Mouse (Mus musculus): ENCODE data around the gene Tnfrsf23. TPM values are rescaled to one million over a fixed set of nuclear protein-coding genes. Genes with fewer than 3 reads are reported as not detected.
"Not testable (repeated sequence)": the region's sequence is repeated elsewhere in the genome, so short reads cannot be mapped to it uniquely, and the experiment has no call there.

The Tnfrsf23 gene
- polyA plus RNA-seq, 1 experiment from 2014 or later, result 3.0 TPM

DNA sequence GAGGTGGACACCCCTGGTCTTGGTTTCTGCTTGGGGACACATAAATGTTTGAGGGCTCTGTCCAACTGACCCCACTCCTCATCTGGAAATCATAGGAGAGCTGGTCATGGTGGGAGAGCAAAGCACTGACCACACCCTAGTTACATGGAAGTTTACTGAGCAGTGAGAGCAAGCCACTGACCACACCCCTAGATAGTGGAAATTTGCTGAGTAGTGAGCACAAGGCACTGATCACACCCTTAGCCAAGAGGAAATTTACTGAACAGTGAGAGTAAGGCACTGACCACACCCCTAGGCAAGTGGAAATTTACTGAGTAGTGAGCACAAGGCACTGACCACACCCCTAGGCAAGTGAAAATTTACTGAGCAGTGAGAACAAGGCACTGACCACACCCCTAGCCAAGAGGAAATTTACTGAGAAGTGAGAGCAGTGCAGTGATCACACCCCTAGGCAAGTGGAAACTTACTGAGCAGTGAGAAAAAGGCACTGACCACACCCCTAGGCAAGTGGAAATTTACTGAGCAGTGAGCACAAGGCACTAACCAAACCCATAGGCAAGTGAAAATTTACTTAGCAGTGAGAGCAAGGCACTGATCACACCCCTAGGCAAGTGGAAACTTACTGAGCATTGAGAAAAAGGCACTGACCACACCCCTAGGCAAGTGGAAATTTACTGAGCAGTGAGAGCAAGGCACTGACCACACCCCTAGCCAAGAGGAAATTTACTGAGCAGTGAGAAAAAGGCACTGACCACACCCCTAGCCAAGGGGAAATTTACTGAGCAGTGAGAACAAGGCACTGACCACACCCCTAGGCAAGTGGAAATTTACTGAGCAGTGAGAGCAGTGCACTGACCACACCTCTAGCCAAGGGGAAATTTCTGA lies 19.0 kb downstream of the Tnfrsf23 start:
- Histone ChIP-seq H3K27me3 (replicated peaks; ENCODE audit: insufficient read depth, low read length) (no peaks in the 10 kb centered on the region), H3K4me1 (ENCODE audit: insufficient read depth, low read depth, low read length) (no peaks in the 10 kb centered on the region), H3K9ac (replicated peaks; ENCODE audit: low read depth) (no peak overlapping the region), H3K4me3 (ENCODE audit: low read depth, low read length) (no peak overlapping the region), H3K9me3 (ENCODE audit: low read length) (no peaks in the 10 kb centered on the region), H3K27ac (ENCODE audit: low read length) (no peak overlapping the region), H3K4me2 (replicated peaks; ENCODE audit: low read depth, low read length) (no peak overlapping the region), H3K36me3 (ENCODE audit: insufficient read depth, low read length) (no peaks in the 10 kb centered on the region)
- ATAC-seq (no peak), DNase-seq (ENCODE audit: low spot score) (peak; percentile 5)
- no peak for TF ChIP-seq EP300 (IDR thresholded peaks at IDR 0.05)
- TF ChIP-seq CTCF (IDR thresholded peaks at IDR 0.05), result no peak

DNA sequence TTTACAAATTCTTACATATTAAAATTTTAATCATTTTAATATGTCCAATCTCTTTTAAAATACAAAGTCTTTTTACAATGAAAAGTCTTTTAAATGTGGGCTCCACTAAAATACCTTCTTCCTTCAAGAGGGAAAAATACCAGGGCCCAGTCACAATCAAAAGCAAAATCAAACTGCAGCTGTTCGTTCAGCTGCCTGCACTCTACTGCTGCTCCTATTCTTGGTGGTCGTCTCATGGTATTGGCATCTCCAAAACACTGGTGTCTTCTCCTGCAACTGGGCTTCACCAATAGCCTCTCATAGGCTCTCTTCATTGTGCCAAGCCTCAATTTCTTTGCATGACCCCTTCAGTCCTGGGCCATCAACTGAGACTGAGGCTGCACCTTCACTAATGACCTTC lies 22.2 kb downstream of the Tnfrsf23 start:
- 80% methylated on average over 2 of the region's 2 CpGs for WGBS

DNA sequence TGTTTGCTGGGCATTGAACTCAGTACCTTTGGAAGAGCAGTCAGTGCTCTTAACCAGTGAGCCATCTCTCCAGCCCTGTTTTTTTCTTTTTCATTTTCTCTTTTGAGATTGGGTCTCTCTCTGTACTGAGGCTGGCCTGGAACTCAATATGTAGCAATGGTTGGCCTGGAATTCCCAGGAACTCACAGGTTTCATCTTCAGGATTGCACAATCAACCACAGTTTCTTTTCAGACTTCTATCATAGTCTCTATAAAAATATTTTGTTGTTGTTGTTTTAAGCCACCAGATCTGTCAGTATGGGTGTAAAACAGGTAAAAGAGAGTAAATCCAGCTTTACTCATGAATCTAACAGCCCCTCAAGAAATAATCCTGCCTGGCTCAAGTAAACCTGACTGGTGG lies 24.9 kb downstream of the Tnfrsf23 start:
- Histone ChIP-seq H3K27me3 (replicated peaks; ENCODE audit: insufficient read depth, low read length) (no peaks in the 10 kb centered on the region), H3K4me3 (ENCODE audit: low read depth, low read length) (no peak overlapping the region), H3K9me3 (ENCODE audit: low read length) (no peaks in the 10 kb centered on the region), H3K4me2 (replicated peaks; ENCODE audit: low read depth, low read length) (no peak overlapping the region), H3K27ac (ENCODE audit: low read length) (no peak overlapping the region), H3K4me1 (ENCODE audit: insufficient read depth, low read depth, low read length) (no peaks in the 10 kb centered on the region), H3K36me3 (ENCODE audit: insufficient read depth, low read length) (no peaks in the 10 kb centered on the region), H3K9ac (replicated peaks; ENCODE audit: low read depth) (no peak overlapping the region)
- ATAC-seq (no peak), DNase-seq (ENCODE audit: low spot score) (no peak)
- TF ChIP-seq EP300 (IDR thresholded peaks at IDR 0.05) (no peak), CTCF (IDR thresholded peaks at IDR 0.05) (no peak)

More for the DNA sequence above, 22.2 kb downstream of the Tnfrsf23 start:
- Histone ChIP-seq H3K9me3 (ENCODE audit: low read length) (no peaks in the 10 kb centered on the region), H3K4me2 (replicated peaks; ENCODE audit: low read depth, low read length) (no peak overlapping the region), H3K9ac (replicated peaks; ENCODE audit: low read depth) (no peak overlapping the region), H3K27me3 (replicated peaks; ENCODE audit: insufficient read depth, low read length) (no peaks in the 10 kb centered on the region), H3K4me1 (ENCODE audit: insufficient read depth, low read depth, low read length) (no peaks in the 10 kb centered on the region), H3K27ac (ENCODE audit: low read length) (no peak overlapping the region), H3K4me3 (ENCODE audit: low read depth, low read length) (no peak overlapping the region), H3K36me3 (ENCODE audit: insufficient read depth, low read length) (no peaks in the 10 kb centered on the region)
- DNase-seq (ENCODE audit: low spot score), result no peak
- TF ChIP-seq CTCF (IDR thresholded peaks at IDR 0.05) (no peak), EP300 (IDR thresholded peaks at IDR 0.05) (no peak)
- no peak for ATAC-seq

DNA sequence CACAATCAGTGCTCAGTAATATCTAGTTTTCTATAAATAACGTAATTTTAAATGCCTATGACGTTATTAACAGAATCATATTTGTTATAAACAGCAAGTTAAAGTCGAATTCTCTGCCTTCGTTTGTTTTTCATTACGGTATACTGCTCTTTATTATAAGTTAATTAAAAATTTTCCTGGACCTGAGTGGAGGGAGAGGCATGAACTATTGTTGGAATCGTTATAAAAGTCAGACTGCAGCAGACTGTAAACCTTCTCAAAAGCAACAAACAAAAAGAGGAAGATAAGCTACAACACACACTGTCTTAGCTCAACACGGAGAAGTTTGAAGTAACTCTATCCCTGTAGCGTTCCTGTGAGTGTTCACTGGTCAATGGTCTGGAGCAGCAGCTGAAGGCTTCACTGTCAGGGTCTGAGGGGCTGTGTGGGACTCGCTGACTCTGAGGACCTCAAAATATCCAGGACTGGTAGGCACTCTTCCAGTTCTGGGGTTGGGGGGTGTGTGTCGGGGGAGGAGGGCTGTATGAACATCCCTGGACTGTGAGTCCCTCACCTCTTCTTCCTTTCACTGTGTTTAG lies 35.8 kb downstream of the Tnfrsf23 start:
- not testable (repeated sequence) for ATAC-seq
- H3K4me3 ChIP-seq (ENCODE audit: low read depth, low read length), result peak overlapping the region; percentile 53; the same call in 1 of the 2 replicates

DNA sequence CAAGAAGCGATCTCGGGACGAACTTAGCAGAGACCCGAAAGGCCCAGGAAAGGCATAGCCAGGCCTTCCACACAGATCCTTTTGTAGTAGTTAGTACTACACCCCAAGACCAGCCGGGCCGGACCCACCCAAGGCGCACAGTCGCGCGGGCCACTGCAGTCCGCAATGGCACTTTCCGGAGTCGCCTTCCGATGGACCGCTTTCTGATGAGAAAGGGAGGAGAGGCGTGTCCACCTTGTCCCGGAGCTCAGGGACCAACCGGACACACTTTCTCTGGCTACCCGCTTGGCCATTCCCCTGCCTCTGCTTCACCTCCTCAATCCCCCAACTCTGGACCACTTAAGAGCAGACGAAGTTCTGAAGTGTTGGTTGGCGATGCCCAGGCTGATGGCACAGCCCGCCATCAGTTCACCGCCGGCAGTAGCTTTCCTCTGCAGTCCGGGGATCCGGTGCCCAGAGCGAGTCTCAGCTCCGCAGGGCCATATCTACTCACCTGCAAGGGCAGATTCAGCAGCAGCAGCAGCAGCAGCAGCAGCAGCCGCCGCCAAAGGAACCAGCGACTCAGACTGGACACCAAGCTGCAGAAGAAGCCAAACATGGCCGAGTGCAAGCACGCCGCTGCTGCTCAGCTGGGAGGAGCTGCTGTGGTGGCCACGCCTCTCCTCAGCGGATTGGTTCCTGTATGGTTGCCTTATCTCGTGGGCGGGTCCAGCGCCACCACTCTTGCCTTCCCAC lies 36.5 kb downstream of the Tnfrsf23 start, which contains the start of gene Tnfrsf22:
Gene Tnfrsf22, minus strand, starts transcription at position 628 of the 735 bp plus-strand sequence.
- TF ChIP-seq EP300 (IDR thresholded peaks at IDR 0.05), result no peak
- no peak for TF ChIP-seq CTCF (IDR thresholded peaks at IDR 0.05)
- ATAC-seq, result peak; percentile 100

More for the DNA sequence above, 35.8 kb downstream of the Tnfrsf23 start:
- H3K4me2 ChIP-seq (replicated peaks; ENCODE audit: low read depth, low read length), result peak overlapping the region; percentile 73
- H3K9ac ChIP-seq (replicated peaks; ENCODE audit: low read depth); H3K27me3 ChIP-seq (replicated peaks; ENCODE audit: insufficient read depth, low read length); H3K27ac ChIP-seq (ENCODE audit: low read length); H3K36me3 ChIP-seq (ENCODE audit: insufficient read depth, low read length); DNase-seq (ENCODE audit: low spot score); H3K9me3 ChIP-seq (ENCODE audit: low read length); H3K4me1 ChIP-seq (ENCODE audit: insufficient read depth, low read depth, low read length): not testable (repeated sequence)
- WGBS, result 50% methylated on average over 10 of the region's 10 CpGs

DNA sequence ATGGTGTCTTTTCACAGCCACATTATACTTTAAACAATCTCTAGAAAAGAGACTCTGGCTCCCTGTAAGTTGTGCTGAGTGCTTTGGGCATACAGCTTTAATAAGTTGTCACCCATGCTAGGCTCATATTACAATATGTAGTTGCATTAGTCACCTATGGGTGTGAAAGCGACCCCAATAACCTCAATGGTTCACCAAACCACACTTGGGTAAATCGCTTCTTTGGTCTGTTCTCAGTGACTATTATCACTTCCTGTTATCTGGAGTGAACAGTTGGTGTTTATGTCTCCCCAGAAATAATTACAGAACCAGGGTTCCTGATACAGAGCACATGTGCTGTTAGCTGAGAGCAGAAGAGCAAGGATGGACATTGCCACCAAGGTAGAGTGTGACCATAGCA lies 41.7 kb downstream of the Tnfrsf23 start:
- DNase-seq (ENCODE audit: low spot score); ATAC-seq; H3K27me3 ChIP-seq (replicated peaks; ENCODE audit: insufficient read depth, low read length); H3K4me2 ChIP-seq (replicated peaks; ENCODE audit: low read depth, low read length); H3K9me3 ChIP-seq (ENCODE audit: low read length); H3K36me3 ChIP-seq (ENCODE audit: insufficient read depth, low read length); H3K4me3 ChIP-seq (ENCODE audit: low read depth, low read length); H3K9ac ChIP-seq (replicated peaks; ENCODE audit: low read depth); H3K4me1 ChIP-seq (ENCODE audit: insufficient read depth, low read depth, low read length); H3K27ac ChIP-seq (ENCODE audit: low read length): not testable (repeated sequence)
- whole genome bisulfite sequencing, result 83% methylated on average over 2 of the region's 2 CpGs

More for the DNA sequence above, 36.5 kb downstream of the Tnfrsf23 start, which contains the start of gene Tnfrsf22:
- Histone ChIP-seq H3K4me2 (replicated peaks; ENCODE audit: low read depth, low read length) (peak within 1 kb of the TSS; percentile 73), H3K27me3 (replicated peaks; ENCODE audit: insufficient read depth, low read length) (no peaks in the 10 kb centered on the region), H3K4me3 (ENCODE audit: low read depth, low read length) (peak within 1 kb of the TSS; percentile 53), H3K9me3 (ENCODE audit: low read length) (no peaks in the 10 kb centered on the region), H3K9ac (replicated peaks; ENCODE audit: low read depth) (0 out of 2 replicates have a peak within 1 kb of the TSS, but pooled peaks have one; percentile 5), H3K36me3 (ENCODE audit: insufficient read depth, low read length) (no peaks in the 10 kb centered on the region), H3K27ac (ENCODE audit: low read length) (no peak within 1 kb of the TSS), H3K4me1 (ENCODE audit: insufficient read depth, low read depth, low read length) (no peaks in the 10 kb centered on the region)
- WGBS, result 3% methylated on average over 39 of the region's 39 CpGs
- DNase-seq (ENCODE audit: low spot score), result peak; percentile 91
